Mouse (Mus musculus) right cerebral cortex, postnatal 25 days (tissue): ENCODE data around the gene Tecpr2.

ENCODE experiments used
- DNase-seq: peaks from one replicate; pipeline ENCODE4 v3.0.0; 2022

Tecpr2 gene

GRCm38 (mm10) chr12:110979808-110980207 lies 90.7 kb downstream of the Tecpr2 start:
- DNase-seq: no peak

- no peak for DNase-seq
Measured at GRCm38 (mm10) chr12:110981736-110982135, 92.7 kb downstream of the Tecpr2 start.

GRCm38 (mm10) chr12:110983083-110983482 lies 94.0 kb downstream of the Tecpr2 start:
- no peak for DNase-seq

- no peak for DNase-seq
Measured at GRCm38 (mm10) chr12:110983714-110984113, 94.7 kb downstream of the Tecpr2 start.

- no peak for DNase-seq
Measured at GRCm38 (mm10) chr12:110984598-110984997, 95.5 kb downstream of the Tecpr2 start.

DNA sequence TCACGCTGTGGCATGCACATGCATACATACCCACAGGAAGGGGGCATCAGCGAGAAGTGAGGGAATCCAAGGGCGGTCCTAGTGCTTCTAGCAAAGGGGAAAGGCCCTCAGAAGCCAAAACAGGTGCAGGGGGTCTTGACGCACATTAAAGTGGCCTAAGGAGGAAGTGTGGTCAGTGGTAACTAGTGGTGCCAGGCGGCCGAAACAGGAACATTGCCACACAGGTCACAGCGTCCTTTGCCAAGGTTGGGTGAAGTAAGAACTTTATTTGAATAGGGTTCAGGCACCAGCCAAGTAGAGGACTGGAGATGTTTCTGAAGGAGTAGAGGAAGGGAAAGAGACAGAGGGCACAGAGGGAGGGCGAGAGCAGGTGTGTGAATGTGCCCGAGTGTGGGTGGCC lies 96.1 kb downstream of the Tecpr2 start:
- no peak for DNase-seq

- DNase-seq: no peak
Measured at GRCm38 (mm10) chr12:110986536-110987425, 97.7 kb downstream of the Tecpr2 start.

GRCm38 (mm10) chr12:110989409-110989808 lies 100.3 kb downstream of the Tecpr2 start:
- no peak for DNase-seq

DNA sequence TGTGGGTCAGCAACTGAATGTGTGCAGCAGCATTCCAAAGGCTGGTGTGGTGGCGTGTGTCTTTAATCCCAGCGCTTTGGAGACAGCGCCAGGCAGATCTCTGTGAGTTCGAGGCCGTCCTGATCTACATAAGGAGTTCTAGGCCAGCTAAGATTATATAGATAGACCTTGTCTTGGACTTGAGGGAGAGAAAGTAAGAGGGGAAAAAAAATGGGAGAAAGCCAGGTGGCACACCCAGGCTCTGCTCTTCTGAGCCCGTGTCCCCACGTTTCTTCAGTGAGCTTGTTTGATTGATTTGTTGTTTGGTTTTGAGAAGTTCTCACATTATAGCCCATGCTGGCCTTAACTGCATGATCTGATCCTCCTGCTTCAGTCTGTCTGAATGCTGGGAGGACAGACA lies 101.4 kb downstream of the Tecpr2 start:
- no peak for DNase-seq

GRCm38 (mm10) chr12:110991361-110992127 lies 102.5 kb downstream of the Tecpr2 start:
- peak; percentile 32 for DNase-seq

DNA sequence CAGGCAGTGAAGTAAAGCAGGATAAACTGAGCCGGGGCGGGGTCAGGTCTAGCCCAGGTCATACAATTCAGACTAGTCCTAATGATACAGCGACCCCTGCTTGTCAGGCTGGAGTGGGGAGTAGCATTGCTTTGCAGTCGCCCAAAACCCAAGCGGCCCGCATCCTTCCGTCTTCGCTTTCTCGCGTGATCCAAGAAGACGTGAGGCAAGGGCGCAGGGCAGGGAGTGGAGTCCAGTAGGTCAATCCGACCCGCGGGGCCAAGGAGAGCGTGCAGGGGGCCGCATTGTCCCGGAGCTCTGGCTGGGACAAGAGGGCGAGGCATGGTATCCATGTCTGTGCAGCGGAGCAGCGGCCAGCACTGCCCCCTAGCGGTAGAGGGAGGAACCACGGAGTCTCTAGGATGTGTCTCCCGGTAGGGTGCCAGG lies 103.1 kb downstream of the Tecpr2 start:
- peak; percentile 81 for DNase-seq

GRCm38 (mm10) chr12:110992771-110993170 lies 103.7 kb downstream of the Tecpr2 start:
- no peak for DNase-seq

GRCm38 (mm10) chr12:110993226-110993625 lies 104.2 kb downstream of the Tecpr2 start:
- DNase-seq: no peak

DNA sequence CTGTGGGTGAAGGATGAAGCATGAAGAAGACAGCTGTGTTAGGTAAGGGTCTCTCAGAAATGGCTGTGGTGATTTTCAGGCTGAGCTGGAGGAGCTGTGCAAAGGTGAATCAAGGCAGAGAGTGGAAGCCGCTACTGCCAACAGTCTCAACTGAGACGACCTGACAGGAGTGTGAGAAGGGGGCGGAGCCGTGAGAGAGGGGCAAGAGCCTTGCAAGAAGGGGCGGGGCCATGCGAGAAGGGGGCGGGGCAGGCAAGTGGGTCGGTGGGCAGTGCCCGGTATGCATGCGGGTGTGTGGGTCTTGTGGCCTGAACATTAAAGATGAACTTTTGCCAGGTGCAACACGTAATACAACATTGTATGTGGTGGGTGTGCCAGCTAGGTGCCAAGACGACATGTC lies 105.6 kb downstream of the Tecpr2 start:
- DNase-seq: no peak

DNA sequence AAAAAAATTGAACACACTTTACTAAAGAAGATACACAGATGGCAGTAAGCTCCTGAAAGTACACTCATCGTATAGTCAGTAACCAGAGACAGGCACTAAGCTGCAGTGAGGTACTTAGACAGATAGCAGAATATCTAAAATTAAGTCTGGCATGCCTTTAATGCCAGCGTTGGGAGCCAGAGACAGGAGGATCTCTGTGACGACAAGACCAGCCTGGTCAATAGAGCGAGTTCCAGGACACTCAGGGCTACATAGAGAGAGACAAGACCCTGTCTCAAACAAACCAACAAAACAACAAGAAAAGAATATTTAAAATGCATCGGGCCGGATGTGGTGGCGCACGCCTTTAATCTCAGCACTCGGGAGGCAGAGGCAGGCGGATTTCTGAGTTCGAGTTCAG lies 109.0 kb downstream of the Tecpr2 start:
- no peak for DNase-seq

DNA sequence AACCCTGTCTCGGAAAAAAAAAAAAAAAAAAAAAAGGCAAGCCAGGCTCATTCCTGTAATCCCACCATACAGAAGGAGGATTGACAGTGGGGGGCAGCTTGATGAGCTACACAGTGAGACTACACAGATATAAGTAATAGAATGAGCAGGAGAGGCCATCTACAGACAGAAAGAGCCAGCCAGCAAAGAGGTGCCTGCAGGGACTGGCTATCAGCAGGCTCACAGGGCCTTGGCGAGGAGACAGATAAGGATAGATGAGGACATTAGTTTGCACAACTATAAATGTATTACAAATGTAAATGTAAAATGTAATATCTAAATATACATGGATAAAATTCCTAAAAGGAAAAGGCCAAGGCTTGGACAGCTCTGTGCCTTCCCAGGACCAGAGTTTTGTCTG lies 110.8 kb downstream of the Tecpr2 start:
- no peak for DNase-seq

DNA sequence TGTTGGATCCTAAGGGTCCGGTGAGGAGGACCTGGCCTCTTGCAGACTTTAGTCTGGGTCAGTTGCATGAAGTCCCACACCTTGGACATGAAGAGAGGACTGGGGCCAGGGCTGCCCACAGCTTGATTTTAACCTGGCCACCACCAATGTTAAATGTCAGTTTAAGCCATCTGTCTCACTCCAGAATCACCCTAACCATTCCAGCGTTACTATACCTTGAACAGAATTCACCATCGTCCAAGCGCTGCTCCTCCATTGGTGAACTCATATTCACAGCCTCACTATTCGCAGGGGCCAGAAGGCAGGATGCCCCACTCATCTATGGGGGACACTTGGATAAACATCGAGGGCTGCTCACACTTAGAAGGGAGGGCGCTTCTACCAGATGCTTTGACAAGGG lies 111.9 kb downstream of the Tecpr2 start:
- DNase-seq: no peak

GRCm38 (mm10) chr12:111004142-111004541 lies 115.1 kb downstream of the Tecpr2 start:
- DNase-seq: no peak

- DNase-seq: no peak
Measured at GRCm38 (mm10) chr12:111005803-111006202, 116.7 kb downstream of the Tecpr2 start.

GRCm38 (mm10) chr12:111006339-111006738 lies 117.3 kb downstream of the Tecpr2 start:
- DNase-seq: no peak

- no peak for DNase-seq
Measured at GRCm38 (mm10) chr12:111007134-111008103, 118.4 kb downstream of the Tecpr2 start.
